Mouse (Mus musculus) bone marrow, adult 2 months (tissue): ENCODE results near the gene Ist1.

ENCODE experiments used
- CTCF ChIP-seq: fragments of 200-500 bp; IDR thresholded peaks from 2 replicates; pipeline ENCODE4 v1.5.1; 2011; ENCODE audit warnings: low read length, control low read depth; ENCODE audit not compliant: control insufficient read depth, insufficient read depth
- POLR2A ChIP-seq: fragments of 200-500 bp; IDR thresholded peaks from 2 replicates; pipeline ENCODE4 v1.6.1; 2011; ENCODE audit warnings: low read depth, mild to moderate bottlenecking, control low read depth, low read length, borderline replicate concordance; ENCODE audit not compliant: control insufficient read depth

DNA sequence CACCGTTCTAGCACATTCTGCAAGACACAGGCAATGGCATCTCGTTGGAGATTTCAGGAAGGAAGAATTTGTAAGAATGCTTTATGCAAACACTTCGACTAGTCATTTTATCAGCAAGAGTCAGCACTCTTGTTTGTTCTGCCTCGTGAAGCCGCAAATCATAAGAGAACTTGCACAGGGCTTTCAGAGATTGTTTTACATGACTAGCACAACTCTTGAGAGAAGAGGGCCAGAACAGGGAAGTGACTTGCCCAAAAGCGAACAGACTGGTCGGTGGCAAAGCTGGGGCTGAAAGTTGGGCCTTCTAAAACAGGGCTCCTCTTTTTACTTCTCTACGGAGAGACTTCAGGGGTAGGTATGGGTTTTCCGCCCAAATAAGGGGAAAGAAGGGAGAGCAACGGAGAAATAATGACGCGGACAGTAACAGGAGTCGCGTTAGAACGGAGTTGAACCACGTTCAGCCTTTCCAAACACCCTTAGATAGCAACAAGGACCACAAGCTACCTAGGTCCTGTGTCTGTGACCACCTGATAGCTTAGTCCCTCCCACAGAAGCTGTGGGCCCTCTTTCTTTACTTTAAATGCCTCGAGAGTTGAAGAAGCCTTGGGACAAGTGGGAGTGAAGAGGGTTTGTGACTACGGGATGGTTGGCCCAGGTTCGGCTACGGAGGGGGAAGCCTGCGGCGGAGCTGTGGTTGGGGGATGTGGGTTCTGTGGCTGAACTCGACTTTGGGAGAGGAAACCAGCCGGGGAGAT lies 11.7 kb upstream of the Ist1 start:
- TF ChIP-seq POLR2A (no peak), CTCF (no peak)
